Mouse (Mus musculus): Measurements from ENCODE around the gene Rbfox1. TPM values are rescaled to one million over a fixed set of nuclear protein-coding genes. Genes with fewer than 3 reads are reported as not detected.

Gene Rbfox1
- total RNA-seq, 1 experiment from 2014 or later, result not detected

DNA sequence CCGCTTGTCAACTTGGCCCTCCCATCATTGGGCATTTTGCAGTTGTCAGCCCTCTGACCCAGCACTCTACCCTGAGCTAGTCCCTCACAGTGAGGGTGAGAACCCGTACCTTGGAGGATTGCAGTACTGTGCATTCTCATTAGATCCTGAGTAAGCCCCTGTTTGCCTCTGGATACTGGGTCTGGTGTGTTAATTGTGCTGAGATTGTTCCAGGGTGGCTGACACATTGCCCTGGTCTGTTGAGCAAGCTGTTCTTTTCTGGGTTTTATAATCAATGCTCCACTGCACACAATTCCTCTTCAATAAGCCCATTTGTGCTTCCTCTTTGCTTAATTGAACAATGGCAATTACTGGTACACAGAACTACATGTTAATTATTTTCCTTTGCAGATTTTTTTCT lies 1489.5 kb downstream of the Rbfox1 start:
- ATAC-seq (replicated peaks in 1 of 2; ENCODE audit: insufficient read depth in 1 of 2, low FRiP score in 2 of 2, low TSS enrichment in 1 of 2, low read depth in 1 of 2, poor library complexity in 2 of 2, severe bottlenecking in 2 of 2), result no peak

DNA sequence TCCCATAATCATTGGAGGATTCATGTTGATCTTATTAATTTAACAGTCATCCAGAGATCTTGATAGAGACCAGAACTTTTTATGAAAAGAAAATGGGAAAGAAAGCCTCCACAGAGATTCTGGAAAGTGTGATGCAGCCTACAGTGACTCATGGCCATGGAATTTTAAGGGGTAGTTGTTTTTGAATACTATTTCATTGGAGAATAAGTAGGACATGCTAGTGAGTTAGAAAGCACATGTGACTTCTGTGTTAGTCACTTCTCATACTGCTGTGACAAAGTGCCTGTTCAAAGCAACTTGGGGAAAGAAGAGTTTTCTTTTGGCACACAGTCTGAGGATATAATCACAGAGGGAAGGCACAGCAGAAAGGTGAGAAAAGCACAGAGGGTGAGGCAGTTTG lies 1510.9 kb downstream of the Rbfox1 start:
- no peak for ATAC-seq (replicated peaks in 1 of 2; ENCODE audit: insufficient read depth in 1 of 2, low FRiP score in 2 of 2, low TSS enrichment in 1 of 2, low read depth in 1 of 2, poor library complexity in 2 of 2, severe bottlenecking in 2 of 2)

DNA sequence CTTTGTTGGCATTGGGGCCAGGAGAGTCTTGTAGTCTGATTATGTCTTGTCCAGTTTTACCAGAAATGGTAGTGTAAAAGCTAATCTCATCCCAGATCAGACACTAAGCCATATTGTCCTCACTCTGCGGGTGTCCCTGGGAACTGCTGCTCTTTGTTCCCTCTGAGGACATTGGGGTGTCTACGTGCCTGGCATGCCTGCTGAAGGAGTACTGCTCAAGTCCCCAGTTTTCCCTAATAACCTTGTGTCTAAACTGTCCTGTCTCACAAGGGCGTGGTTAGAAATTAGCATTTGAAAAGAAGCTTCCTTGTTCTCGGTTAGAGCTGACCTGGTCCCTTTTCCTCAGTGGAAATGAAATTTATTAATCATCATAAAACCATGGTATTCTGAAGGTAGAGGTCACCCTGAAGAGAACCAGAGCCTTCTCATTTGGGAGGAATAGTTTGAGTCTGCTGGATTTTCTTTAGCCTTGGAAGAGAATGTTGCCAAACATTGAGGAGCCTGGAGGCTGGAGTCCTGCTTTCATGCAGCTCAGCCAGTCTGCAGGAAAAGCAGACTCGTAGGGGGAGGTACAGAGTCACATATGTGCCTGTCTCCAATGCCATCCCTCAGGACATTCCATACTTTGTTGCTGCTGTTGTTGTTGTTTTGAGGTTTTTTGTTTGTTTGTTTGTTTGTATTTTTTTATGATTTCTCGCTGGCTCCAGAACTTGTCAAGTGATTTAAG lies 1519.8 kb downstream of the Rbfox1 start:
- ATAC-seq (replicated peaks in 1 of 2; ENCODE audit: insufficient read depth in 1 of 2, low FRiP score in 2 of 2, low TSS enrichment in 1 of 2, low read depth in 1 of 2, poor library complexity in 2 of 2, severe bottlenecking in 2 of 2), result no peak

DNA sequence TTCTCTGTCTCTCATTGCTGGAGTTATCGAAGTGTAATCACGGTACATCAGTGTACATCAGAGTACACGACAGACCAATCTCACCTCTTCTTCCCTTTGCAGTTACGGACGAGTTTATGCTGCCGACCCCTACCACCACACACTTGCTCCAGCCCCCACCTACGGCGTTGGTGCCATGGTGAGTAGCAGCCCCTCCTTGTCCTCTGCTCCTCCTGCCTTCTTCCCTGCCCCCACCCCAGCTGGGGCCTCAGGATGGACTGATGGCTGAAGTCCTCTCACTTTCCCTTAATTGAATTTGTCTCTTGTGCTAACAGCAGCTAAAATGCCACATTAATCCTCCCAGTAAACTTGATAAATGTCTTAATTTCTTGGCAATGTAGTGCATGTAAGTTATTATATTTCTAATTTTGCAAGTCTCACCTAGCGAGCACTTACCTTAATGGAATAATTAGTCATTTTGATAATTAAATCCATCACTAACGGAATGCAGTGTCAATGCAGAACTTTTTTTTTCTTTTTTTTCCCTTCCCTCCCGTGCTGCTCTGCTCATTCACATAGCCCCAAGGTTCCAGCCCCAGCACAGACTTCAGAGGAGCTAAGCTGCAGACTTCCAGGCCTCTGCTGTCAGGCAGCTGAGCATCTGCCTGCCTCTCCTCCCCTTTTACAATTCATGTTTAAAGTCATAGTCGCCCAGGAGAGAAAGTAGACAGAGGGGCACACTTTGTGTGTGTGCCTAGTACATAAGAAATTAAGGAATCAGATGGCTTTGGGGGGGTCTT lies 1522.9 kb downstream of the Rbfox1 start:
- ATAC-seq (replicated peaks in 1 of 2; ENCODE audit: insufficient read depth in 1 of 2, low FRiP score in 2 of 2, low TSS enrichment in 1 of 2, low read depth in 1 of 2, poor library complexity in 2 of 2, severe bottlenecking in 2 of 2), result no peak

DNA sequence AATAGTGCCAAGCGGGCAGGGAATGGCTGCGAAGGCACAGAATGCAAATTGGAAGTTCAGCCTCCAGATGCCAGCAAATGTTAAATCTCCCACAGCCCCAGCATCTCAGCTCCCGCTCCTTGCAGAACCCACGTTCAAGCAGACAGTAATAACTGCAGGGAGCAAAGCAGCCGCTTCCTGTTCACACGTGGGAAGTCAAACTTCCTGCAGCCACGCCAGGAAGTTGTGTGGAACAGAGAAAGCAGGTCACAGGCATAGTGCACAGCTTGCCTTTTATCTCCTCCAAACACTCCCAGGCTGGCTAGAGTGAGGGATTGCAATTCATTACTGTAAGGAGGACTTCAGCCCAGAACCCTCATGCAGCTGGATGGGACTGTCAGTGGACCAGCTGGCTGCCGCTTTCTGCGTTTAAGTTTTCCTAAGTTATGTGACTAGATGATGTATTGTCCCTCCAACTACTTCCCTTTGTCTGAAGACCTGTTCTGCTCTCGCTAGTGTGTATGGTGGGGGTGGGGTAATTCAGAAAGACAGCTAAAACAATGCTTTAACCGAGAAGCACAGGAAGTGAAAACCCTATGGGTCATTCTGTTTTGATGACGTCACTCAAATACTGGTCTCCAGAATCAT lies 1534.6 kb downstream of the Rbfox1 start:
- peak; percentile 83 to 89 for ATAC-seq (replicated peaks in 1 of 2; ENCODE audit: insufficient read depth in 1 of 2, low FRiP score in 2 of 2, low TSS enrichment in 1 of 2, low read depth in 1 of 2, poor library complexity in 2 of 2, severe bottlenecking in 2 of 2)

DNA sequence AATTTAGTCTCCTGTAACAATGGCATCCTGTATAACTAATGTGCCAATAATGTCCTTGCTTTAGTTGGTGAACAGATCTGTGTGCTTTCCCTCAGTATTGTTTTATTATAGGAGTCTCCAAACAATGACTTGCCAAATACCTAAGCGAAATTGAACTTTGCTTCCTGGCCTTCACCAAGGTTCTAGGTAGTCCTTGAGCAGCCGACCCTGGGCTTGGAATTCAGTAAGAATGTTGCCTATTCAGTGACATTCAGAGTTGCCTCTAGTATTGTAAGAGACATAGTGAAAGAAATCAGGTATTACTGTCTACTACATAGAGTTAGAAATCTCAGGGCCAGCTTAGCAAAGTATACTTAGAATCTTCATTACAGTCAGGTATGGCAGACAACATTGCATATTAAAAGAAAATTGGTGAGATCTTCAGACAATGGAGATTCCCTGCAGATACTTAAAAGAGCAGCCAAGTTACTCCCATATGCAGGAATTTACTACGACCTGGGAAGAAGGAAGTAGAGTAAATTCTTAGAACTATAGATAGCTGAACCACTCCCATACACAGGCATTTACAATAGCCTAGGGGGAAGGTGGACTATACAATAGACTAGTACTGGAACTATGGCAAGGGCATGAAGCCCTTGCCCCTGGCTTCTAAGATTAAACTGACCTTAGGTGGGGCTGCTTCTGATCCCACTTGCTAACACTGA lies 1540.4 kb downstream of the Rbfox1 start:
- no peak for ATAC-seq (replicated peaks in 1 of 2; ENCODE audit: insufficient read depth in 1 of 2, low FRiP score in 2 of 2, low TSS enrichment in 1 of 2, low read depth in 1 of 2, poor library complexity in 2 of 2, severe bottlenecking in 2 of 2)

DNA sequence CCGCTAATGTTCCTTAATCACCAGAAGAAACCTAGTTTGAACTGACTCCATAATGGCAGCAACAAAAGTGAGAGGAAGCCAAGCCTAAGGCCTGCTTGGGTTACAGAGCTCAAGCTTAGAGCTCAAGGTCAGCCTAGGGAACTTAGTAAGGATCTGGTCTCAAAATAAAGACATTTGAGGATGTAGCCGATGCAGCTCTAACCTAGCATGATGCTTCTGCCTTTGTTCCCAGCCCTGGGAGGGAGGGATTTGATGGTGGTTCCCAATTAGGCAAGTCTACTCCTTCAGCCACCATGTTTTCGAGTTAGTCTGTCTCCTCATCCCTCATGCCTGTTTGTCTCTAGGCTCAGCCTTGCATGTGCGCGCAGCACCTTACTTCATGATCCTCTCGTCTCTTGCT lies 1548.1 kb downstream of the Rbfox1 start:
- ATAC-seq (replicated peaks in 1 of 2; ENCODE audit: insufficient read depth in 1 of 2, low FRiP score in 2 of 2, low TSS enrichment in 1 of 2, low read depth in 1 of 2, poor library complexity in 2 of 2, severe bottlenecking in 2 of 2), result no peak

DNA sequence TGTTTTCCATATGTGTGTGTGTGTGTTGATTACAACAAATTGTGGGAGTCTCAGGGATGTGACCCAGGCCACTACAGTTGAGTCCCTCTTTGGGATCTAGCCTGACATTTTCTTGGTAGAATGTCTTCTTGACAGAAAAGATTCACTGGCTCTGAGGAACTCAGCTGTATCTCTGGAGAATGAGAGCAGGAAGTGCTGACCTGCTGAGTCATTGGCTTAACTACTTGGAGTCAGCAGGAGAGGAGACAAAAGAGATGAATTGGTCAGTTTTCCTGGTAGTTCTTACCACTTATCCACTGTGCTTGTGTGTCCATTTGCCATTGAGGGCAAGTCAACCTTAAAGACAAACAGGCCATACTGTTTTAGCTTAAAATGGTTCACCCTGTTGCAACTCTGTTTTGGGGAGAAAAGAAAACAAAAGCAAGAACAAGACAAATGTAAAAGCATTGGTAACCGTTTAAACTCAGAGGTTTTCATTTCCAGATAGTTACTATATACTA lies 1561.7 kb downstream of the Rbfox1 start:
- no peak for ATAC-seq (replicated peaks in 1 of 2; ENCODE audit: insufficient read depth in 1 of 2, low FRiP score in 2 of 2, low TSS enrichment in 1 of 2, low read depth in 1 of 2, poor library complexity in 2 of 2, severe bottlenecking in 2 of 2)

DNA sequence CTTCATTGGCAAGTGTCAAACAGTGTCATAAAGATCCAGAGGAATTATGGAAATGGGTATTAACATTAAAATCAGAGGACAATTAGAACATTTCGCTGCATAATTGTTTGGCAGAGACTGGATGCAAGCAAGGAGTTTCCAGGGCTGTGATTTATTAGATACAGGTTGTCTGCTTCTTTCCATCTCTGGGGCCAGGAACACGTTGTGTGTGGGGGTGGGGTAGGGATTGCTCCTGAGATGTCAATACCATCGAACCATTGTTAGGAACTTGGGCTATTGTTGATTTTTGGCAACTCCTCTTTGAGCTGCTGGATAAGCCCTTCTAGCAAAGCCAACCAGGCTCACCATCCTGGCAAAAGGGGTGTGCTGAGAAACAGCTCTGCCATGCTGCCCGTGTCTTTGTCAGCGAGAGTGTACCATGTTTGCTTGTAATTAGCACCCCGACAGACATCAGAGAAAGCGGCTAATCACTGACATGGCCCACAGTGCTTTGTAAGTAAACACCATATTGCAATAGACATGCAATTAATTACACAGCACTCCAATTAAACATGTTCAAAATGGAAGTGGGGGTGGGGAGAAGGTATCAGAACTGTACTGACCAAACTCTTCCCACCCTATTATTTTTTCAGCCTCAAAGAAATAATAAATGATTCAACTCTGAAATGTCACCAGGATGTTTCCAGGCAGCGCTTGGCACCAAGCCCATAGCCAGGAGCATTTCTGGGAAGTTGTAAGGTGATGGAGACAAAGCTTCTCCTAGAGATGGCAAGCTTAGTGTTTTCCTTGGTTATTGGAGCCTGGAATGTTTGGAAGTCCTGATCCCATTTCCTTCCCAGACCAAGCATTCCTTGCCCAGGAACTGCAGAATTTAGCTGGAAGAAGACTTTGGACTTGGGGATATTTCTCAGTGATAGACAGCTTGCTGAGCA lies 1562.8 kb downstream of the Rbfox1 start:
- no peak for ATAC-seq (replicated peaks in 1 of 2; ENCODE audit: insufficient read depth in 1 of 2, low FRiP score in 2 of 2, low TSS enrichment in 1 of 2, low read depth in 1 of 2, poor library complexity in 2 of 2, severe bottlenecking in 2 of 2)

DNA sequence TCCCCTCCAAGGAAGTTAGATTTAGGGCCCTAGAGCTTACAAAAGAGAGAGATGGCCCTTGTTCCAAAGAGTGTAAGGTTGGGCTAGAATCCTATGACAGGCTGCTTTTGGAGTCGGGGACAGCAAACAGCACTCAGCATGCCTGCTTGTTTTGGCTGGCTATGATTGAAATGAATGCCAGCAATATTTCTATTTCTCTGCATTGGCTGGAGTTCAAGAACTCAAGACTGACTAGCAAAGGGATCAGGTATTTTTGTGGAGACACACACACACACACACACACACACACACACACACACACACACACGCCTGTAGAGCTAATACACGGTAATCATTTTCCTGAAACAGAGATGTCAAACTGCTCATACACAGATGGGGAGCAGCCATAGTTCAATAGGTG lies 1566.0 kb downstream of the Rbfox1 start:
- no peak for ATAC-seq (replicated peaks in 1 of 2; ENCODE audit: insufficient read depth in 1 of 2, low FRiP score in 2 of 2, low TSS enrichment in 1 of 2, low read depth in 1 of 2, poor library complexity in 2 of 2, severe bottlenecking in 2 of 2)

DNA sequence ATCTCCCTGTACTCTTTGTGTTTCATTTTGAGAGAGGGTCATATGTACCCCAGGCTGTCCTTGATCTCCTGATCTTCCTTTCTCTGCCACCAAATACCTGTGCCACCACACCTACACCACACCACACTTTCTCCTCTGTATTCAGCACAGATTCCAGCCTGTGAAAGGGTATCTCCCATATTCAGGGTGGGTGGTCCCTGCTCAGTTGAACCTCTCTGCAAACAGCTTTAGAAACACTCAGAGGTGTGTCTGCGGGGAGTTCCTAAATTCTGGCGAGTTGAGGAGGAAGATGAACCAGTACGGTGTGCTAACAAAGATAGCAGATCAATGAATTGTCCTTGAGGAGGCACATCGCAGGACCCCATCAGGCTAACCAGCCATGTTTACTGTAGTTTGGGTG lies 1572.4 kb downstream of the Rbfox1 start:
- no peak for ATAC-seq (replicated peaks in 1 of 2; ENCODE audit: insufficient read depth in 1 of 2, low FRiP score in 2 of 2, low TSS enrichment in 1 of 2, low read depth in 1 of 2, poor library complexity in 2 of 2, severe bottlenecking in 2 of 2)

All from hematopoietic stem cell, adult 5-6 weeks (primary cell).